Mouse (Mus musculus) urinary bladder, postnatal 4 days (tissue): ENCODE data around the gene Zbtb48.
A peak's percentile ranks its signal among the peaks of the same experiment; 100 is the strongest.

Experiments
- DNase-seq, 2 experiments: peaks; one replicate each; pipeline ENCODE4 v3.0.0; 2021 to 2022; ENCODE audit warnings: low spot score in 2 of 2

The Zbtb48 gene

GRCm38 (mm10) chr4:152029087-152029486 lies 1.6 kb upstream of the Zbtb48 start:
- DNase-seq, result no peak

DNA sequence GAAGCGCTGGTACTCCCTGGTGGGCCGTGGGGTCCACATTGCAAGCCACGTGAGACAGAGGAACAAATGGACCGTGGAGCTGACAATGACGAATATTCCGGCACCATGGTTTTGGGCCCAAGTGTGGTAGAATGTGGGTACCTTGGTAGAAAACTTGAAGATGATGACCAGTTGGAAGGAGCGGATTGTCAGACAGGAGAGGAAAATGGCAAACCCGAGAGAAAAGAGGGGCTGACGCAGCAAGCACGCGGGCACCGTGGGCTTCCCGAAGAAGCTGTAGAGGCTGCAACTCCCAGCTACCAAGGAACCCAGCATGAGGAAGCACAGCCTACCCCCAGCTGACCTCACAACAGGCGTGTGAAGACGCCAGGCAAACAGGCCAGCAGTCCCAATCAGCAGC lies 985 bp upstream of the Zbtb48 start:
- no peak for DNase-seq

DNA sequence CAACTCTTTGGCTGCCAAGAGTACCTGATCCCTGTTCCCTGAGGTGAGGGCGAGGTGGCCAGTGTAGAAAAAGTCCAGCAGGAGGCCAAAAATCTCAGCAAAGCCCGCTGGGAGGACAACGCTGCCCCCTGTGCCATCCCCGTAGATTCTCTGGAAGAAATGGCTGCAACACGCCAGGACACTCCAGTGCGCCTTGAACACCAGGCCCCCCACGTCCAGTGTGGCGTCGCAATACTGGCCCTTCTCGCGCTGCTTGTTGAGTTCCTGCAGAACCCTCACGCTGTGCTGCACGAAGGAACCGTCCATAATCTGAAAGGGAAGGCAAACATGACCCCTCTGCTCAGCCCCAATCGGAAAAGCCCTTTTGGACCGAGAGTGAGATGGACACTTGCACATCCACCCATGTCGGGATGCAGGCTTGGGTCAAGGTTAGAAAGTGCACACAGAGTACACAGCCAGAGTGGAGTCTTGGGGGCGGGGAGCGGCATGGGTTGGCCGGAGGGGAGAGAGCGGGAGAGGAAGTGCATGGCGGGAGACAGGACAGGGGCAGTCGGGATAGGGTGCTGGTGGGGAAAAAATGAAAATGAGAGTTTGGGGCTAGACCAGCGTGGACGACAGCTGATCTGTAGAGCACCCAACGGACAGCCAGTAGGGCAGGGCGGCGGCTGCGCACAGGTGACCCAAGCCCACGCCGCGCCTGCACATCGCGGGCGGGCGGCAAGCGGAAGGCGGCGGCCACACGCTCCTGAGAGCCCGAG lies 541 bp downstream of the Zbtb48 start:
- DNase-seq, result peak in 1 of 2 experiments; percentile 62

DNA sequence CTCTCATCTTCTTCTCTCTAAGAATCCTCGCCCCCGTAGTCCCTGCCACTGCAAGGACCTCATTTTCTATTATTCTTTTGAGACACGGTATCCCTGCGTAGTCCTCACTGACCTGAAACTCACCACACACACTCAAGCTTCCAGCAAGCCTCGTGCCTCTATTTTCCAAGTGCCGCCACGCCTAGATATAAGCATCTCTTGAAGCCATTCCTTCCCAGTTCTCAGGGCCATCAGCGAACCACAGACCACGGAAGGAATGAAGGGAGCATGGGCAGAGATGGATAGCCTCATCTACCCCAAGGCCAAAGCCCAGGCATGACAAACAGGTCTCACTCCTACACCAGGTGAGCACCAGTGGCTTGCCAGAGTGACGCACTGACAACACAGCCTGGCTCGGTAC lies 2.9 kb downstream of the Zbtb48 start:
- DNase-seq, result no peak

DNA sequence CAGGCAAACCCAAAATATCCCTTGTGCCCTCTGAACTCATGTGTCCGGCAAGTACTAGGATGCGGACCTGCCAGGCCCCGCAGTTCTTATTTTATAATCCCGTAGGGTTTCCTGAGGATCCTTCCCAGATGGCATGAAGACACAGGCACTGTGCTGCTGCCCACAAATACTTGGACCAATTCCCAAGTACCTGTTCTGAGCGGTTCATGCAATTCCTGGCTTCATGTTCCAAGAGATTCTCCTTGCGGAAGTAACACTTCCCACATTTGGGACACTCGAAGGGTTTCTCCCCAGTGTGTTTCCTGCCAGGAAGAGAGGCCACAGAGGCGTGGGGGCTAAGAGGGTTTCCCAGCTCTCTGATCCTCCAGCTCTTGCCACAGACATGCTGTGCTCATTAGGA lies 5.0 kb downstream of the Zbtb48 start:
- no peak for DNase-seq

GRCm38 (mm10) chr4:152021568-152022097 lies 5.8 kb downstream of the Zbtb48 start:
- no peak for DNase-seq

GRCm38 (mm10) chr4:152020024-152020423 lies 7.4 kb downstream of the Zbtb48 start:
- DNase-seq, result no peak

DNA sequence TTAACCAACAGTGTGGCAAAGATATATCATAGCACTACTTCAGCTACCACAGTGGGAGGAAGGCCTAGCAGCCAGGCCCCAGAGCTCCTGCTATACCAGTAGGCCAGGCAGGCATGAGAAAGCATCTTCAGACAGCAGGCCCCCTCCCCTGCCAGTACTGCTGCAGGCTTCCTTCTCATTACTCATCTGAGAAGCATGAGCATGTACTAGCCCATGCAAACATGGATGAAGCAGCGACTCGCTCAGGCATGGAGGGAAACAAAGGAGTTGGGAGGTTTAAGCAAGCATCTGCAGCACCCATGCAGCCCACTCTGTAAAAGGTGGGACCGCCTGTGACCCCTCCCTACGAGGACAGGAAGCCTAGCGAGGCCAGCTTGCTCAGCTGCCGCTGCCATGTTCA lies 8.4 kb downstream of the Zbtb48 start:
- no peak for DNase-seq

- DNase-seq, result no peak
Measured at GRCm38 (mm10) chr4:152013036-152013813, 14.2 kb downstream of the Zbtb48 start.

DNA sequence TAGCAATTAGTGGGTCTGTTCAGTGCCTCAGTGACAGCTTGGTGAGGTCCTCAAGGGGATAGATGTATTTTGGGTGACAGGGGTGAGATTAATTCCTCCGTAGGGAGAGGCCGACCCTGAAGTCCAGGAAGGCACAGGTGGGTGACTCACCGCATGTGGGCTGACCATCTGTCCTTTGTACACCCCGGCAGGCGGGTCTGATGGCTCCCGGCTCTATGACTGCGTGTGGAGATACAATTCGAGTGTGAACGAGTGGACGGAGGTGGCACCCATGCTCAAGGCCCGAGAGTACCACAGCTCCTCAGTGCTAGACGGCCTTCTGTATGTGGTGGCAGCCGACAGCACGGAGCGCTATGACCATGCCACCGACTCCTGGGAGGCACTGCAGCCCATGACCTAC lies 15.4 kb downstream of the Zbtb48 start:
- DNase-seq, result no peak

DNA sequence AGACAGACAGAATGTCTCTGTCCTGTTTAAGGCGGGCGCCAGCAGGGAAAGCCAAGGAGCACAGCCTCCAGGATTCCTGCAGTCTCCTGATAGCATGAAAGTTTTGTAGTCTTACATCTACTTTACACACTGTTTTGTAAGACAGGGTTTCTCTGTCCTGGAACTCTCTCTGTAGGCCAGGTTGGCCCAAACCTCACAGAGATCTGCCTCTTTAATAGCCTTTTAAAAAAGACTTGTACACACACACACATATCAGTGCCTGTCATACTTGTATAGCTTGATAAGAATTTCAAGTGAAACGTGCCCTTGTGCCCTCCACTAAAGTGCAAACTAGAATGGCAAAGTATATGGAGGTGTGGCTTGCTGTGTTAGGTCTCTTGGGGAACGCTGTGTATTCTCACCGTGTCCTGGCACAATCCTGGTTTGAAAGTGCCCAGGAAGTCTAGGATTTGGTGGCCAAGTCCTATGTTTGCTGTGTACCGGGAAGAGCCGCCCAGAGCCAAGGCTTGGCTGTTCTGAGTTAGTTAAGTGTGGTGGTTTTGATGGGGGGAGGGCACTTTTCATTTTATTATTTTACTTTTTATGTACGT lies 16.2 kb downstream of the Zbtb48 start:
- DNase-seq, result no peak

DNA sequence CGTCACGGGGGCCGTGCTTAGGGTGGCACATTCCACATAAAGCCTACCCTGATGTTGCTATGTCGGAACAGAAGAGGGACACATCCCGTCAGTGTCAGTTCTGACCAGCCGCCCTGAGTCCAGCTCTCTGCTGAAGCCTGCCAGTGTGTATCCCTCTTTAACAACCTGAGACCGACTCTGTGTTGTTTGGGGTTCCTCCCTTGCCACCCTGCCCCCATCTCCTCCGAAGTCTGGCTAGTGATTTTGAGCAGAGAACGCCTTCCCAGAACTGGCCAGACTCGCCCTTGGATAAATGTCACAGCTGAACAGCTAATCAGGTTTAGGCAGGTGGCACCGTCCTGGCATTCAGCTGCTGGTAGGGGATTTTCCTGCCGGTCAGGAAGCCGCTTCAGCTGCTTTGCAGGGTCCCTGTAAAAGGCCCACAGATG lies 16.8 kb downstream of the Zbtb48 start:
- DNase-seq, result no peak

- DNase-seq, result no peak
Measured at GRCm38 (mm10) chr4:152010091-152010706, 17.3 kb downstream of the Zbtb48 start.

DNA sequence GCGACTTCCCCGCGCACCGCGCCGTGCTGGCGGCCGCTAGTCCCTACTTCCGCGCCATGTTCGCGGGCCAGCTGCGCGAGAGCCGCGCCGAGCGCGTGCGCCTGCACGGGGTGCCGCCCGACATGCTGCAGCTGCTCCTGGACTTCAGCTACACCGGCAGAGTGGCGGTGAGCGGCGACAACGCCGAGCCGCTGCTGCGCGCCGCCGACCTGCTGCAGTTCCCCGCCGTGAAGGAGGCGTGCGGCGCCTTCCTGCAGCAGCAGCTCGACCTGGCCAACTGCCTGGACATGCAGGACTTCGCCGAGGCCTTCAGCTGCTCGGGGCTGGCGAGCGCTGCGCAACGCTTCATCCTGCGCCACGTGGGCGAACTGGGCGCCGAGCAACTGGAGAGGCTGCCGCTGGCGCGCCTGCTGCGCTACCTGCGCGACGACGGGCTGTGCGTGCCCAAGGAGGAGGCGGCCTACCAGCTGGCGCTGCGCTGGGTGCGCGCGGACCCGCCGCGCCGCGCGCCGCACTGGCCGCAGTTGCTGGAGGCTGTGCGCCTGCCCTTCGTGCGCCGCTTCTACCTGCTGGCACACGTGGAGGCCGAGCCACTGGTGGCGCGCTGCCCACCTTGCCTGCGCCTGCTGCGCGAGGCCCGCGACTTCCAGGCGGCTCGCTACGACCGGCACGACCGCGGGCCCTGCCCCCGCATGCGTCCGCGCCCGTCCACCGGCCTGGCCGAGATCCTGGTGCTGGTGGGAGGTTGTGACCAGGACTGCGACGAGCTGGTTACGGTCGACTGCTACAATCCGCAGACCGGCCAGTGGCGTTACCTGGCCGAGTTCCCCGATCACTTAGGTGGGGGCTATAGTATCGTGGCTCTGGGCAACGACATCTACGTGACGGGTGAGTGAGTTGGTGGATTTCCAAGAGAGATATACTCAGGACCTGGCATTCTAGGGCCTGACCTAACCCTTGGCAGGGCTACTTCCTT lies 18.1 kb downstream of the Zbtb48 start:
- peak; percentile 50 to 61 for DNase-seq

- DNase-seq, result peak; percentile 93 to 96
Measured at GRCm38 (mm10) chr4:152008622-152009075, 18.8 kb downstream of the Zbtb48 start, which contains the start of gene Klhl21. TSS of gene Klhl21 (plus strand) at chr4:152008803.

- no peak for DNase-seq
Measured at GRCm38 (mm10) chr4:152008148-152008500, 19.3 kb downstream of the Zbtb48 start.

GRCm38 (mm10) chr4:152007481-152008147 lies 19.9 kb downstream of the Zbtb48 start:
- DNase-seq, result no peak

GRCm38 (mm10) chr4:152006812-152007211 lies 20.7 kb downstream of the Zbtb48 start:
- no peak for DNase-seq

DNA sequence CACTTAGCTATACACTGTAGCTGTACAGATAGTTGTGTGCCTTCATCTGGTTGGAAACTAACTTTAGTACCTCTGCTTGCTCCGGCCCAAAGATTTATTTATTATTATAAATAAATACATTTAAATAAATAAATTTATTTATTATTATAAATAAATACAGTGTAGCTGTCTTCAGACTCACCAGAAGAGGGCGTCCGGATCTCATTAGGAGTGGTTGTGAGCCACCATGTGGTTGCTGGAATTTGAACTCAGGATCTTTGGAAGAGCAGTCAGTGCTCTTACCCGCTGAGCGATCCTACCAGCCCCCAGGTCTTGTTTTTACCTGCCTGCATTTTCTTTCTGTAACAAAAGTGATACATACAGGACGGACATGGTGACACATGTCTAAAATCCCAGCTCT lies 21.3 kb downstream of the Zbtb48 start:
- DNase-seq, result no peak

DNA sequence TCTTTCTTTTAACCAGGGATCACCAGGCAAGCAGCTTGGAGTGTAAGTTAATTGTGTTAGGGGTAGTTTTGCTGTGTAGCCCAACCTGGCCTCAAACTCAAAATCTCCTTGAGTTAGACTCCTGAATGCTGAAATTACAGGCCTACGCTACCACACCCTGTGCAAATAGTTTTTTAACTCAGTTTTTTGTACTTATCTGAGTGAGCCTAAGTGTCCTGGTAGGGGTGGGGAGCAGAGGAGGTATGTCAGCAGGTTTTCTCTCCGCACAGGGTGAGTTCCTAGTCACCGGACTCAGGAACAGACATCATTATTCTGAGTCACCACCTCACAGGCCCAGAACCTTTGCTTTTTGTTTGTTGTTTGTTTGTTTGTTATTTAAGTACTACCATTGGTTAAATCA lies 25.4 kb downstream of the Zbtb48 start:
- DNase-seq, result no peak
